Mouse (Mus musculus): ENCODE measurements around the gene Gm10306. TPM values are rescaled to one million over a fixed set of nuclear protein-coding genes. Genes with fewer than 3 reads are reported as not detected.

Gene Gm10306
- 0.45 TPM in 1 of 2 replicates, not detected in the other for polyA plus RNA-seq (2015; fragmentation: Nextera tagmentation; extraction: Ambion mirVana)

- H3K9me3 ChIP-seq (replicated peaks; ENCODE audit: control insufficient read depth, low read length, poor library complexity, severe bottlenecking): no peaks in the 10 kb centered on the region
- H3K4me1 ChIP-seq (ENCODE audit: control insufficient read depth, insufficient read depth, low read length): peaks cover 16% of the 10 kb centered on the region
- peak; percentile 98 for ATAC-seq
- WGBS: 1% methylated on average over 83 of the region's 83 CpGs
- H3K27me3 ChIP-seq (ENCODE audit: control insufficient read depth, insufficient read depth, low read depth, low read length): no peaks in the 10 kb centered on the region
- peak within 1 kb of the TSS; percentile 86 for H3K4me2 ChIP-seq (ENCODE audit: low read length)
- H3K27ac ChIP-seq (ENCODE audit: low read length): peak within 1 kb of the TSS; percentile 87
- H3K4me3 ChIP-seq (ENCODE audit: low read depth, low read length): peak within 1 kb of the TSS; percentile 96
- no peaks in the 10 kb centered on the region for H3K36me3 ChIP-seq (ENCODE audit: control insufficient read depth, insufficient read depth, low read length)
- peak within 1 kb of the TSS; percentile 93 for H3K9ac ChIP-seq (ENCODE audit: low read depth, low read length)
These were observed at the start of gene Gm10306, which contains the start of gene Caap1 for GRCm38 (mm10) chr4:94556265-94557054. Gene Gm10306 (plus strand): TSS chr4:94556546. Gene Caap1 (minus strand): TSS chr4:94556796.

- Histone ChIP-seq H3K4me2 (ENCODE audit: low read length) (no peak overlapping the region), H3K9me3 (replicated peaks; ENCODE audit: control insufficient read depth, low read length, poor library complexity, severe bottlenecking) (no peaks in the 10 kb centered on the region), H3K27ac (ENCODE audit: low read length) (no peak overlapping the region), H3K9ac (ENCODE audit: low read depth, low read length) (no peak overlapping the region), H3K27me3 (ENCODE audit: control insufficient read depth, insufficient read depth, low read depth, low read length) (no peaks in the 10 kb centered on the region), H3K36me3 (ENCODE audit: control insufficient read depth, insufficient read depth, low read length) (no peaks in the 10 kb centered on the region), H3K4me3 (ENCODE audit: low read depth, low read length) (no peak overlapping the region), H3K4me1 (ENCODE audit: control insufficient read depth, insufficient read depth, low read length) (no peaks in the 10 kb centered on the region)
- no peak for ATAC-seq
- WGBS: 80% methylated on average over 3 of the region's 3 CpGs
These were observed 41.0 kb upstream of the Gm10306 start for GRCm38 (mm10) chr4:94515366-94515765.

GRCm38 (mm10) chr4:94517631-94518030 is 38.7 kb upstream of the Gm10306 start:
- no peaks in the 10 kb centered on the region for H3K36me3 ChIP-seq (ENCODE audit: control insufficient read depth, insufficient read depth, low read length)
- no peak overlapping the region for H3K4me2 ChIP-seq (ENCODE audit: low read length)
- WGBS: 55% methylated on average over 4 of the region's 4 CpGs
- no peak overlapping the region for H3K9ac ChIP-seq (ENCODE audit: low read depth, low read length)
- H3K27ac ChIP-seq (ENCODE audit: low read length): no peak overlapping the region
- H3K4me1 ChIP-seq (ENCODE audit: control insufficient read depth, insufficient read depth, low read length): no peaks in the 10 kb centered on the region
- H3K27me3 ChIP-seq (ENCODE audit: control insufficient read depth, insufficient read depth, low read depth, low read length): no peaks in the 10 kb centered on the region
- peak; percentile 64; the same call in 1 of the 2 replicates for ATAC-seq
- H3K9me3 ChIP-seq (replicated peaks; ENCODE audit: control insufficient read depth, low read length, poor library complexity, severe bottlenecking): no peaks in the 10 kb centered on the region
- H3K4me3 ChIP-seq (ENCODE audit: low read depth, low read length): no peak overlapping the region

DNA sequence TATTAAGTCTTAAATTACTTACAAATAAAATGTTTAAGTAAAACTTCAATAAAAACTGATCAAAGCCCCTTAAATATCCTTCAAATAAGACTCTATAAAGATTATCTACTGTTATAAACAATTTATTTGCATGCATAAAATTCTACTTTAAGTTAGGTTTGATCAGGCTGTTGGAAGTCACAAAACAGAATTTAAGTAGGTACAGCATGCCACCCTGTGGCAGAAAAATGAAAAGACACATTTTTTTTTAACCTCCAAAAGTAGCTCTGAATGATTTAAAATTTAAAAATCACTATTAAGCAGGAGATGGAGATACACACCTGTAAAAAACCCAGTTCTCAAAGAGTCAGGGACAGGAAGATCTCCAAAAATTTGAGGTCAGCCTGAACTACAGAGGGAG is 33.0 kb upstream of the Gm10306 start:
- H3K27ac ChIP-seq (ENCODE audit: low read length): no peak overlapping the region
- ATAC-seq: no peak
- no peak overlapping the region for H3K9ac ChIP-seq (ENCODE audit: low read depth, low read length)
- no peaks in the 10 kb centered on the region for H3K36me3 ChIP-seq (ENCODE audit: control insufficient read depth, insufficient read depth, low read length)
- H3K27me3 ChIP-seq (ENCODE audit: control insufficient read depth, insufficient read depth, low read depth, low read length): no peaks in the 10 kb centered on the region
- H3K9me3 ChIP-seq (replicated peaks; ENCODE audit: control insufficient read depth, low read length, poor library complexity, severe bottlenecking): no peaks in the 10 kb centered on the region
- no peak overlapping the region for H3K4me2 ChIP-seq (ENCODE audit: low read length)
- H3K4me1 ChIP-seq (ENCODE audit: control insufficient read depth, insufficient read depth, low read length): no peaks in the 10 kb centered on the region
- no peak overlapping the region for H3K4me3 ChIP-seq (ENCODE audit: low read depth, low read length)

DNA sequence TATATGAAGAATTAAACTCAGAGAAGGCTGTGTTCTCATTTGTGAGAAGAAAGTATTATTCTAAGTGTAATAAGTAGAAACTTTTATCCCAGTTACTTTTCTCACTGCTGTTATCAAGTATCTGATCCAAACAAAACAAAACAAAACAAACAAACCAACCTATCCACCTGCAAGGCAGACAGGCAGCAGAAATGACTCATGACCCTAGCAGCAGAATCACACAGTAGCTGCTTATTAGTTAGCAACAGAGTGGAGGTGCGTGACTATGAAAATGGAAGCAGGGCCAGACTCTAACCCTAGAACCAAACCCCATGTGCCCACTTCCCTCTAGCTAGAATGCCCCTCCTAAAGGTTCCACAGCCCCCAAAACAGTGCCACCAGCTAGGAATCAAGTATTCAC is 26.9 kb upstream of the Gm10306 start:
- ATAC-seq: no peak
- no peaks in the 10 kb centered on the region for H3K36me3 ChIP-seq (ENCODE audit: control insufficient read depth, insufficient read depth, low read length)
- WGBS: 100% methylated on average over 1 of the region's 1 CpGs
- H3K27ac ChIP-seq (ENCODE audit: low read length): no peak overlapping the region
- no peak overlapping the region for H3K4me2 ChIP-seq (ENCODE audit: low read length)
- H3K9me3 ChIP-seq (replicated peaks; ENCODE audit: control insufficient read depth, low read length, poor library complexity, severe bottlenecking): no peaks in the 10 kb centered on the region
- H3K4me3 ChIP-seq (ENCODE audit: low read depth, low read length): no peak overlapping the region
- H3K9ac ChIP-seq (ENCODE audit: low read depth, low read length): no peak overlapping the region
- H3K27me3 ChIP-seq (ENCODE audit: control insufficient read depth, insufficient read depth, low read depth, low read length): no peaks in the 10 kb centered on the region
- no peaks in the 10 kb centered on the region for H3K4me1 ChIP-seq (ENCODE audit: control insufficient read depth, insufficient read depth, low read length)

DNA sequence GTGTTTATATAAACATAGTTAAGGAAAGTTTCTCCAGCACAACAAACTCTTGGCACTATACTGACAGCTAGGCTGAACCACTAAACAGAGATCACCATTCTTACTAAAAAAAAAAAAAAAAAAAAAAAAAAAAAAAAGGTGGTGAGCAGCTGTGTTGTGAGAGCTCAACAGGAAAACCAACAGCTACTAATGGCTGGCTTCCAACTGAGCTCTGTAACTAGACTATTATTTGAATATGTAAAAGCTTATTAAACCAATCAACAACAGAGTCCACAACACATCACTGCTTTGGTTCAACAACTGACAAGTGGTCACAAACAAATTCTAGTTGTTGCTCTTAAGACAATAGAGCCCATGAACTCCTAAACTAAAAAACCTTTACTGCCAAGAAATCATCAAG is 23.1 kb upstream of the Gm10306 start:
- no peak overlapping the region for H3K4me3 ChIP-seq (ENCODE audit: low read depth, low read length)
- no peaks in the 10 kb centered on the region for H3K4me1 ChIP-seq (ENCODE audit: control insufficient read depth, insufficient read depth, low read length)
- no peak overlapping the region for H3K4me2 ChIP-seq (ENCODE audit: low read length)
- no peak overlapping the region for H3K9ac ChIP-seq (ENCODE audit: low read depth, low read length)
- H3K36me3 ChIP-seq (ENCODE audit: control insufficient read depth, insufficient read depth, low read length): no peaks in the 10 kb centered on the region
- no peaks in the 10 kb centered on the region for H3K9me3 ChIP-seq (replicated peaks; ENCODE audit: control insufficient read depth, low read length, poor library complexity, severe bottlenecking)
- ATAC-seq: no peak
- H3K27me3 ChIP-seq (ENCODE audit: control insufficient read depth, insufficient read depth, low read depth, low read length): no peaks in the 10 kb centered on the region
- H3K27ac ChIP-seq (ENCODE audit: low read length): no peak overlapping the region

DNA sequence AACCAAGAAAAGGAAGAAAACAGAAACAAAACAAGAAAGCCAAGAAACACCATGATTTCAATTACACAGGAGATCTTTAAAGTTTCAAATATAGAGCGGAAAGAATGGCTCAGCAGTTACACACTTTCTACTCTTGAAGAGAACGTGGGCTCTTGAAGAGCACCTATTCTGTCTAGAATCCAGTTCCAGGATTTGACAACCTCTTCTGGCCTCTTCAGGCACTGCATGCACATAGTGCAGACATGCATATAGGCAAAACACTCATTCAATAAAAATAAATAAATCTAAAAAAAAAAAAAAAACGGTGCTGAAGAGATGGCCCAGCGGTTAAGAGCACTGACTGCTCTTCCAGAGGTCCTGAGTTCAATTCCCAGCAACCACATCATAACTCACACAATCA is 13.3 kb upstream of the Gm10306 start:
- no peak overlapping the region for H3K4me3 ChIP-seq (ENCODE audit: low read depth, low read length)
- H3K36me3 ChIP-seq (ENCODE audit: control insufficient read depth, insufficient read depth, low read length): peaks cover 7% of the 10 kb centered on the region; the same call in 1 of the 2 replicates
- WGBS: 97% methylated on average over 4 of the region's 4 CpGs
- no peaks in the 10 kb centered on the region for H3K4me1 ChIP-seq (ENCODE audit: control insufficient read depth, insufficient read depth, low read length)
- no peak overlapping the region for H3K27ac ChIP-seq (ENCODE audit: low read length)
- H3K9ac ChIP-seq (ENCODE audit: low read depth, low read length): no peak overlapping the region
- no peak for ATAC-seq
- no peaks in the 10 kb centered on the region for H3K27me3 ChIP-seq (ENCODE audit: control insufficient read depth, insufficient read depth, low read depth, low read length)
- no peaks in the 10 kb centered on the region for H3K9me3 ChIP-seq (replicated peaks; ENCODE audit: control insufficient read depth, low read length, poor library complexity, severe bottlenecking)
- H3K4me2 ChIP-seq (ENCODE audit: low read length): no peak overlapping the region

- no peak overlapping the region for H3K27ac ChIP-seq (ENCODE audit: low read length)
- H3K4me3 ChIP-seq (ENCODE audit: low read depth, low read length): no peak overlapping the region
- 56% methylated on average over 7 of the region's 7 CpGs for WGBS
- H3K36me3 ChIP-seq (ENCODE audit: control insufficient read depth, insufficient read depth, low read length): peaks cover 9% of the 10 kb centered on the region; the same call in 1 of the 2 replicates
- no peak for ATAC-seq
- H3K9me3 ChIP-seq (replicated peaks; ENCODE audit: control insufficient read depth, low read length, poor library complexity, severe bottlenecking): no peaks in the 10 kb centered on the region
- H3K27me3 ChIP-seq (ENCODE audit: control insufficient read depth, insufficient read depth, low read depth, low read length): no peaks in the 10 kb centered on the region
- no peak overlapping the region for H3K4me2 ChIP-seq (ENCODE audit: low read length)
- no peaks in the 10 kb centered on the region for H3K4me1 ChIP-seq (ENCODE audit: control insufficient read depth, insufficient read depth, low read length)
- no peak overlapping the region for H3K9ac ChIP-seq (ENCODE audit: low read depth, low read length)
These were observed 12.0 kb upstream of the Gm10306 start for GRCm38 (mm10) chr4:94544321-94544720.

GRCm38 (mm10) chr4:94554955-94555494 is 1.3 kb upstream of the Gm10306 start:
- no peaks in the 10 kb centered on the region for H3K36me3 ChIP-seq (ENCODE audit: control insufficient read depth, insufficient read depth, low read length)
- no peak overlapping the region for H3K27ac ChIP-seq (ENCODE audit: low read length)
- no peak for ATAC-seq
- no peaks in the 10 kb centered on the region for H3K27me3 ChIP-seq (ENCODE audit: control insufficient read depth, insufficient read depth, low read depth, low read length)
- peaks cover 16% of the 10 kb centered on the region for H3K4me1 ChIP-seq (ENCODE audit: control insufficient read depth, insufficient read depth, low read length)
- peak overlapping the region; percentile 86 for H3K4me2 ChIP-seq (ENCODE audit: low read length)
- no peak overlapping the region for H3K4me3 ChIP-seq (ENCODE audit: low read depth, low read length)
- no peaks in the 10 kb centered on the region for H3K9me3 ChIP-seq (replicated peaks; ENCODE audit: control insufficient read depth, low read length, poor library complexity, severe bottlenecking)
- no peak overlapping the region for H3K9ac ChIP-seq (ENCODE audit: low read depth, low read length)
- WGBS: 90% methylated on average over 5 of the region's 5 CpGs
